Mouse (Mus musculus): ENCODE measurements around the gene Impdh2. TPM values are rescaled to one million over a fixed set of nuclear protein-coding genes. Genes with fewer than 3 reads are reported as not detected.
A peak's percentile ranks its signal among the peaks of the same experiment; 100 is the strongest.

Gene Impdh2
- 50.6 and 50.7 TPM in 2 replicates for polyA plus RNA-seq (2015; fragmentation: Nextera tagmentation; extraction: Ambion mirVana)

- peak; percentile 98 for ATAC-seq
- Histone ChIP-seq H3K9me3 (ENCODE audit: control insufficient read depth) (no peaks in the 10 kb centered on the region), H3K4me3 (ENCODE audit: low read depth, low read length) (peak within 1 kb of the TSS; percentile 49), H3K9ac (ENCODE audit: low read depth, low read length) (peak within 1 kb of the TSS; percentile 65), H3K4me2 (replicated peaks; ENCODE audit: low read depth) (peak within 1 kb of the TSS; percentile 63), H3K27me3 (replicated peaks; ENCODE audit: control insufficient read depth, insufficient read depth, low read length) (no peaks in the 10 kb centered on the region), H3K36me3 (ENCODE audit: control insufficient read depth, insufficient read depth) (peaks cover 56% of the 10 kb centered on the region), H3K4me1 (replicated peaks; ENCODE audit: control insufficient read depth, insufficient read depth, low read length) (no peaks in the 10 kb centered on the region), H3K27ac (ENCODE audit: low read depth, low read length) (no peak within 1 kb of the TSS; the same call in 1 of the 2 replicates)
- TF ChIP-seq CTCF (IDR thresholded peaks at IDR 0.05; ENCODE audit: low read depth), result peak; percentile 30; the same call in 1 of the 2 replicates
- under 1% methylated on average over 51 of the region's 53 CpGs for WGBS
Measured at GRCm38 (mm10) chr9:108560227-108560841, at the start of gene Impdh2. Gene Impdh2 (plus strand): TSS chr9:108560286.

- no peaks in the 10 kb centered on the region for H3K27me3 ChIP-seq (replicated peaks; ENCODE audit: control insufficient read depth, insufficient read depth, low read length)
- peak within 1 kb of the TSS; percentile 99 for H3K9ac ChIP-seq (ENCODE audit: low read depth, low read length)
- H3K4me1 ChIP-seq (replicated peaks; ENCODE audit: control insufficient read depth, insufficient read depth, low read length), result no peaks in the 10 kb centered on the region
- under 1% methylated on average over 55 of the region's 55 CpGs for WGBS
- peaks cover 46% of the 10 kb centered on the region for H3K36me3 ChIP-seq (ENCODE audit: control insufficient read depth, insufficient read depth)
- TF ChIP-seq CTCF (IDR thresholded peaks at IDR 0.05; ENCODE audit: low read depth), result peak; percentile 47
- no peaks in the 10 kb centered on the region for H3K9me3 ChIP-seq (ENCODE audit: control insufficient read depth)
- peak within 1 kb of the TSS; percentile 99 for H3K27ac ChIP-seq (ENCODE audit: low read depth, low read length)
- peak within 1 kb of the TSS; percentile 69 for H3K4me2 ChIP-seq (replicated peaks; ENCODE audit: low read depth)
- peak within 1 kb of the TSS; percentile 93 for H3K4me3 ChIP-seq (ENCODE audit: low read depth, low read length)
- peak; percentile 91 for ATAC-seq
Measured at GRCm38 (mm10) chr9:108516380-108517251, 43.5 kb upstream of the Impdh2 start, which contains the start of gene Qrich1. Gene Qrich1 (plus strand): TSS chr9:108516806.

- peak; percentile 72 for ATAC-seq
- 0% methylated on average over 47 of the region's 95 CpGs for WGBS
- no peak for TF ChIP-seq CTCF (IDR thresholded peaks at IDR 0.05; ENCODE audit: low read depth)
Measured at GRCm38 (mm10) chr9:108517253-108517930, 42.7 kb upstream of the Impdh2 start.

GRCm38 (mm10) chr9:108517931-108518332, 42.2 kb upstream of the Impdh2 start:
- peak overlapping the region; percentile 99 for H3K9ac ChIP-seq (ENCODE audit: low read depth, low read length)
- H3K27me3 ChIP-seq (replicated peaks; ENCODE audit: control insufficient read depth, insufficient read depth, low read length), result no peaks in the 10 kb centered on the region
- peak overlapping the region; percentile 99 for H3K27ac ChIP-seq (ENCODE audit: low read depth, low read length)
- H3K4me2 ChIP-seq (replicated peaks; ENCODE audit: low read depth), result peak overlapping the region; percentile 69
- peaks cover 33% of the 10 kb centered on the region for H3K36me3 ChIP-seq (ENCODE audit: control insufficient read depth, insufficient read depth)
- WGBS, result 0% methylated on average over 13 of the region's 13 CpGs
- TF ChIP-seq CTCF (IDR thresholded peaks at IDR 0.05; ENCODE audit: low read depth), result no peak; the same call in 1 of the 2 replicates
- peak overlapping the region; percentile 93 for H3K4me3 ChIP-seq (ENCODE audit: low read depth, low read length)
- no peaks in the 10 kb centered on the region for H3K4me1 ChIP-seq (replicated peaks; ENCODE audit: control insufficient read depth, insufficient read depth, low read length)
- no peaks in the 10 kb centered on the region for H3K9me3 ChIP-seq (ENCODE audit: control insufficient read depth)
- peak; percentile 4; the same call in 1 of the 2 replicates for ATAC-seq

More at GRCm38 (mm10) chr9:108517253-108517930, 42.7 kb upstream of the Impdh2 start:
- Histone ChIP-seq H3K9me3 (ENCODE audit: control insufficient read depth) (no peaks in the 10 kb centered on the region), H3K27ac (ENCODE audit: low read depth, low read length) (peak overlapping the region; percentile 99), H3K4me2 (replicated peaks; ENCODE audit: low read depth) (peak overlapping the region; percentile 69), H3K4me1 (replicated peaks; ENCODE audit: control insufficient read depth, insufficient read depth, low read length) (no peaks in the 10 kb centered on the region), H3K36me3 (ENCODE audit: control insufficient read depth, insufficient read depth) (peaks cover 39% of the 10 kb centered on the region), H3K27me3 (replicated peaks; ENCODE audit: control insufficient read depth, insufficient read depth, low read length) (no peaks in the 10 kb centered on the region), H3K4me3 (ENCODE audit: low read depth, low read length) (peak overlapping the region; percentile 93), H3K9ac (ENCODE audit: low read depth, low read length) (peak overlapping the region; percentile 99)

GRCm38 (mm10) chr9:108521604-108522003, 38.5 kb upstream of the Impdh2 start:
- no peaks in the 10 kb centered on the region for H3K4me1 ChIP-seq (replicated peaks; ENCODE audit: control insufficient read depth, insufficient read depth, low read length)
- TF ChIP-seq CTCF (IDR thresholded peaks at IDR 0.05; ENCODE audit: low read depth), result no peak
- WGBS, result 59% methylated on average over 2 of the region's 2 CpGs
- H3K27me3 ChIP-seq (replicated peaks; ENCODE audit: control insufficient read depth, insufficient read depth, low read length), result no peaks in the 10 kb centered on the region
- H3K36me3 ChIP-seq (ENCODE audit: control insufficient read depth, insufficient read depth), result 0 out of 2 replicates have a peak, but pooled peaks cover 3% of the 10 kb centered on the region
- no peak overlapping the region for H3K4me3 ChIP-seq (ENCODE audit: low read depth, low read length)
- no peaks in the 10 kb centered on the region for H3K9me3 ChIP-seq (ENCODE audit: control insufficient read depth)
- H3K27ac ChIP-seq (ENCODE audit: low read depth, low read length), result 0 out of 2 replicates have a peak overlapping the region, but pooled peaks have one; percentile 8
- H3K4me2 ChIP-seq (replicated peaks; ENCODE audit: low read depth), result no peak overlapping the region
- ATAC-seq, result no peak
- H3K9ac ChIP-seq (ENCODE audit: low read depth, low read length), result no peak overlapping the region
